Mouse (Mus musculus): ENCODE data around the gene Dgat2. TPM values are rescaled to one million over a fixed set of nuclear protein-coding genes. Genes with fewer than 3 reads are reported as not detected.

The Dgat2 gene
- polyA plus RNA-seq, 1 experiment, result 234 TPM

GRCm38 (mm10) chr7:99120865-99121521 lies 61.5 kb downstream of the Dgat2 start:
- 75% methylated on average over 5 of the region's 5 CpGs for WGBS
- Histone ChIP-seq H3K27me3 (ENCODE audit: control insufficient read depth, insufficient read depth, low read length) (no peaks in the 10 kb centered on the region), H3K4me3 (ENCODE audit: low read depth, low read length) (no peak overlapping the region), H3K4me1 (ENCODE audit: control insufficient read depth, insufficient read depth, insufficient read length, low read length) (peaks cover 2% of the 10 kb centered on the region; the same call in 1 of the 2 replicates), H3K27ac (ENCODE audit: insufficient read depth, low read depth, low read length) (no peak overlapping the region), H3K36me3 (ENCODE audit: control insufficient read depth, insufficient read depth, low read length) (no peaks in the 10 kb centered on the region; the same call in 1 of the 2 replicates)
- TF ChIP-seq CTCF (IDR thresholded peaks at IDR 0.05; ENCODE audit: extremely low read depth, insufficient read length, insufficient replicate concordance, low read depth, low read length) (no peak), POLR2A (IDR thresholded peaks at IDR 0.05; ENCODE audit: low read depth, low read length) (no peak)

GRCm38 (mm10) chr7:99120082-99120481 lies 62.4 kb downstream of the Dgat2 start:
- Histone ChIP-seq H3K4me3 (ENCODE audit: low read depth, low read length) (no peak overlapping the region), H3K4me1 (ENCODE audit: control insufficient read depth, insufficient read depth, insufficient read length, low read length) (peaks cover 2% of the 10 kb centered on the region; the same call in 1 of the 2 replicates), H3K27me3 (ENCODE audit: control insufficient read depth, insufficient read depth, low read length) (no peaks in the 10 kb centered on the region), H3K27ac (ENCODE audit: insufficient read depth, low read depth, low read length) (no peak overlapping the region), H3K36me3 (ENCODE audit: control insufficient read depth, insufficient read depth, low read length) (peaks cover 3% of the 10 kb centered on the region)
- WGBS, result 78% methylated on average over 4 of the region's 4 CpGs
- no peak for TF ChIP-seq POLR2A (IDR thresholded peaks at IDR 0.05; ENCODE audit: low read depth, low read length)
- no peak for TF ChIP-seq CTCF (IDR thresholded peaks at IDR 0.05; ENCODE audit: extremely low read depth, insufficient read length, insufficient replicate concordance, low read depth, low read length)

- no peaks in the 10 kb centered on the region for H3K27me3 ChIP-seq (ENCODE audit: control insufficient read depth, insufficient read depth, low read length)
- H3K4me3 ChIP-seq (ENCODE audit: low read depth, low read length), result no peak overlapping the region
- H3K4me1 ChIP-seq (ENCODE audit: control insufficient read depth, insufficient read depth, insufficient read length, low read length), result peaks cover 10% of the 10 kb centered on the region
- no peak overlapping the region for H3K27ac ChIP-seq (ENCODE audit: insufficient read depth, low read depth, low read length)
- peaks cover 3% of the 10 kb centered on the region for H3K36me3 ChIP-seq (ENCODE audit: control insufficient read depth, insufficient read depth, low read length)
- 43% methylated on average over 3 of the region's 3 CpGs for WGBS
- TF ChIP-seq CTCF (IDR thresholded peaks at IDR 0.05; ENCODE audit: extremely low read depth, insufficient read length, insufficient replicate concordance, low read depth, low read length) (no peak), POLR2A (IDR thresholded peaks at IDR 0.05; ENCODE audit: low read depth, low read length) (no peak)
Observed at GRCm38 (mm10) chr7:99116781-99117180, 65.7 kb downstream of the Dgat2 start.

- Histone ChIP-seq H3K4me1 (ENCODE audit: control insufficient read depth, insufficient read depth, insufficient read length, low read length) (peaks cover 8% of the 10 kb centered on the region), H3K4me3 (ENCODE audit: low read depth, low read length) (no peak overlapping the region), H3K27ac (ENCODE audit: insufficient read depth, low read depth, low read length) (no peak overlapping the region), H3K36me3 (ENCODE audit: control insufficient read depth, insufficient read depth, low read length) (peaks cover 3% of the 10 kb centered on the region), H3K27me3 (ENCODE audit: control insufficient read depth, insufficient read depth, low read length) (no peaks in the 10 kb centered on the region)
- 48% methylated on average over 16 of the region's 16 CpGs for WGBS
- TF ChIP-seq CTCF (IDR thresholded peaks at IDR 0.05; ENCODE audit: extremely low read depth, insufficient read length, insufficient replicate concordance, low read depth, low read length) (no peak), POLR2A (IDR thresholded peaks at IDR 0.05; ENCODE audit: low read depth, low read length) (no peak)
Observed at GRCm38 (mm10) chr7:99114006-99114726, 68.4 kb downstream of the Dgat2 start.

GRCm38 (mm10) chr7:99107566-99107965 lies 75.0 kb downstream of the Dgat2 start:
- WGBS, result 47% methylated on average over 3 of the region's 3 CpGs
- Histone ChIP-seq H3K27me3 (ENCODE audit: control insufficient read depth, insufficient read depth, low read length) (no peaks in the 10 kb centered on the region), H3K4me3 (ENCODE audit: low read depth, low read length) (no peak overlapping the region), H3K27ac (ENCODE audit: insufficient read depth, low read depth, low read length) (no peak overlapping the region), H3K36me3 (ENCODE audit: control insufficient read depth, insufficient read depth, low read length) (0 out of 2 replicates have a peak, but pooled peaks cover 2% of the 10 kb centered on the region), H3K4me1 (ENCODE audit: control insufficient read depth, insufficient read depth, insufficient read length, low read length) (peaks cover 3% of the 10 kb centered on the region; the same call in 1 of the 2 replicates)
- TF ChIP-seq POLR2A (IDR thresholded peaks at IDR 0.05; ENCODE audit: low read depth, low read length), result no peak
- TF ChIP-seq CTCF (IDR thresholded peaks at IDR 0.05; ENCODE audit: extremely low read depth, insufficient read length, insufficient replicate concordance, low read depth, low read length), result 0 out of 2 replicates have a peak, but pooled peaks have one; percentile 23

- 0 out of 2 replicates have a peak, but pooled peaks cover 2% of the 10 kb centered on the region for H3K36me3 ChIP-seq (ENCODE audit: control insufficient read depth, insufficient read depth, low read length)
- H3K4me3 ChIP-seq (ENCODE audit: low read depth, low read length), result no peak overlapping the region
- peaks cover 10% of the 10 kb centered on the region; the same call in 1 of the 2 replicates for H3K4me1 ChIP-seq (ENCODE audit: control insufficient read depth, insufficient read depth, insufficient read length, low read length)
- 77% methylated on average over 4 of the region's 4 CpGs for WGBS
- TF ChIP-seq CTCF (IDR thresholded peaks at IDR 0.05; ENCODE audit: extremely low read depth, insufficient read length, insufficient replicate concordance, low read depth, low read length) (no peak), POLR2A (IDR thresholded peaks at IDR 0.05; ENCODE audit: low read depth, low read length) (no peak)
- H3K27ac ChIP-seq (ENCODE audit: insufficient read depth, low read depth, low read length), result 0 out of 2 replicates have a peak overlapping the region, but pooled peaks have one; percentile 23
- H3K27me3 ChIP-seq (ENCODE audit: control insufficient read depth, insufficient read depth, low read length), result no peaks in the 10 kb centered on the region
Observed at GRCm38 (mm10) chr7:99106714-99107270, 75.7 kb downstream of the Dgat2 start.

Other genes with a start within 250 kb of the Dgat2 start
- 14.8 and 28.2 TPM in 2 replicates for gene Uvrag, start 41.6 kb downstream of the Dgat2 start, polyA plus RNA-seq (2012; rRNA removed)
- 377 and 652 TPM in 2 replicates for gene Mogat2, start 55.9 kb upstream of the Dgat2 start, polyA plus RNA-seq (2012; rRNA removed)
- gene Map6, start 84.7 kb upstream of the Dgat2 start, polyA plus RNA-seq (2012; rRNA removed), result 1.1 and 1.2 TPM in 2 replicates
- gene Serpinh1, start 170.5 kb upstream of the Dgat2 start, polyA plus RNA-seq (2012; rRNA removed), result 87.6 and 89.7 TPM in 2 replicates
- gene Gdpd5, start 198.7 kb upstream of the Dgat2 start, polyA plus RNA-seq (2012; rRNA removed), result 16.0 and 16.6 TPM in 2 replicates

All from small intestine, adult 2 months (tissue).